Mouse (Mus musculus): ENCODE data around the gene 4930426L09Rik. TPM values are rescaled to one million over a fixed set of nuclear protein-coding genes. Genes with fewer than 3 reads are reported as not detected.

4930426L09Rik gene
- polyA plus RNA-seq (2015; fragmentation: Nextera tagmentation; extraction: Ambion mirVana) = 0.27 and 0.47 TPM in 2 replicates

DNA sequence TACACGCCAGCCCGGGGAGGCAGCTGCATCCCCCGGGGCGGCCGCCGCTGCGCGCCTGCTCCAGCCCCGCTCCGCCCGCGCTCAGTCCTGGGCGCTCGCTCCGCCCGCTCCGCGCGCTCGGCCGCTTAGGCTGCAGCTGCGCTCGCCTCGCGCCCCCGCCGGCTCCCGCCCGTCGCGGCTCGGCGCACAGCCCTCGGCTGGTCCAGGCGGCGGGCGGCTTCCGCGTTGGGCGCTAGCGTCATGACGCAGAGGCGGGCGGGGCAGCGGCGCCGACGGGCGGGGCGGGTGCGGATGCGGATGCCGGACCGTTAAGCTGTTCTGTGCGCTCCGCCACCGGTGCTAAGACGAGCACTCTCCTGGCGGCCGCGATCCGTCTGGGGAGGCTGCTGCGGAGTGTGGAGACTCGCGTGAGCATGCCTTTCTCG, at the start of gene 4930426L09Rik, which contains the start of gene Pip4k2a:
TSS of gene 4930426L09Rik (plus strand) at position 290 of the 425 bp plus-strand sequence.
TSS of gene Pip4k2a (minus strand) at position 73 of the 425 bp plus-strand sequence.
- no peak for TF ChIP-seq CTCF (IDR thresholded peaks at IDR 0.05; ENCODE audit: low read depth)
- peak; percentile 95 for ATAC-seq
- peak within 1 kb of the TSS; percentile 76 for H3K27ac ChIP-seq (ENCODE audit: low read depth, low read length)
- H3K9me3 ChIP-seq (ENCODE audit: control insufficient read depth) = no peaks in the 10 kb centered on the region
- H3K9ac ChIP-seq (ENCODE audit: low read depth, low read length) = peak within 1 kb of the TSS; percentile 59
- WGBS = under 1% methylated on average over 59 of the region's 66 CpGs
- peak within 1 kb of the TSS; percentile 63 for H3K4me3 ChIP-seq (ENCODE audit: low read depth, low read length)
- H3K4me2 ChIP-seq (replicated peaks; ENCODE audit: low read depth) = peak within 1 kb of the TSS; percentile 86
- H3K36me3 ChIP-seq (ENCODE audit: control insufficient read depth, insufficient read depth) = no peaks in the 10 kb centered on the region
- H3K4me1 ChIP-seq (replicated peaks; ENCODE audit: control insufficient read depth, insufficient read depth, low read length) = no peaks in the 10 kb centered on the region
- no peaks in the 10 kb centered on the region; the same call in 1 of the 2 replicates for H3K27me3 ChIP-seq (replicated peaks; ENCODE audit: control insufficient read depth, insufficient read depth, low read length)

DNA sequence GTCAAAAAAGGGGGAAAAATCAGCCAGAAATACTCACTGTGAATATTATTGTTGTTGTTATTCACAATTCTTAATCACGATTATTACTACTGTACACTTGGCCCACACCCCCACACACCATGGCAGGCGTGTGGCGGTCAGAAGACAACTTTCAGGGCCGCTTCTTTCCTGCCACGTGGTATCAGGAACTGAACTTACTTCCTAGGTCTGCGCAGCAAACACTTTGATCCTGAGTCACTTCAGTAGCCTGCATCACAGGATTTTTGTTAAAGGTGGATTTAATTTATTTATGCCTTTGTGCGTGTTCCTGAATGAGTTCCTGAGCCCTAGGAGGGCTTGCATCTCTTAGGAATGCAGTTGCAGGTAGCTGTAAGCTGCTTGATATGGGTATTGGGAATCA, 49.4 kb upstream of the 4930426L09Rik start:
- 77% methylated on average over 7 of the region's 7 CpGs for WGBS
- no peaks in the 10 kb centered on the region for H3K36me3 ChIP-seq (ENCODE audit: control insufficient read depth, insufficient read depth)
- ATAC-seq = no peak
- no peak overlapping the region for H3K27ac ChIP-seq (ENCODE audit: low read depth, low read length)
- no peaks in the 10 kb centered on the region for H3K9me3 ChIP-seq (ENCODE audit: control insufficient read depth)
- no peak overlapping the region for H3K9ac ChIP-seq (ENCODE audit: low read depth, low read length)
- H3K4me3 ChIP-seq (ENCODE audit: low read depth, low read length) = no peak overlapping the region
- H3K4me1 ChIP-seq (replicated peaks; ENCODE audit: control insufficient read depth, insufficient read depth, low read length) = no peaks in the 10 kb centered on the region
- H3K27me3 ChIP-seq (replicated peaks; ENCODE audit: control insufficient read depth, insufficient read depth, low read length) = no peaks in the 10 kb centered on the region
- TF ChIP-seq CTCF (IDR thresholded peaks at IDR 0.05; ENCODE audit: low read depth) = no peak
- H3K4me2 ChIP-seq (replicated peaks; ENCODE audit: low read depth) = no peak overlapping the region

DNA sequence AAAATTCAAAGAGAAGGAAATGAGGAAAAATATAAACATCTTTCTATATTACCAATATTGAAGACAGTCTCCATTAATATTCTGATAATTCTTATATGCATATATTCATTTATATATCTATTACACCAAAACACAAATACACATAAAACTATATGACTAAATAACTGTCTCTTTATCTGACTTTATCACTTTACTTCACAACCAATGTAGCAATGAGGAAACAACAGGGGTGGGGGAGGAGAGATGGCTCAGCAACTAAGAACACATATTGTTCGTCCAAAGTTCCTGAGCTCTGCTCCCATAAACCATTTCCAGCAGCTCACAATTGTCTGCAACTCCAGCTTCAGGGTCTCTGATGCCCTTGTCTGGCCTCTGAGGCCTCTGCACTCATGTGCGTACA, 47.4 kb upstream of the 4930426L09Rik start:
- 56% methylated on average over 2 of the region's 2 CpGs for WGBS
- no peak for TF ChIP-seq CTCF (IDR thresholded peaks at IDR 0.05; ENCODE audit: low read depth)
- no peak overlapping the region for H3K4me2 ChIP-seq (replicated peaks; ENCODE audit: low read depth)
- no peak overlapping the region for H3K27ac ChIP-seq (ENCODE audit: low read depth, low read length)
- ATAC-seq = no peak
- H3K4me1 ChIP-seq (replicated peaks; ENCODE audit: control insufficient read depth, insufficient read depth, low read length) = no peaks in the 10 kb centered on the region
- no peaks in the 10 kb centered on the region for H3K36me3 ChIP-seq (ENCODE audit: control insufficient read depth, insufficient read depth)
- no peak overlapping the region for H3K4me3 ChIP-seq (ENCODE audit: low read depth, low read length)
- no peaks in the 10 kb centered on the region for H3K9me3 ChIP-seq (ENCODE audit: control insufficient read depth)
- H3K9ac ChIP-seq (ENCODE audit: low read depth, low read length) = no peak overlapping the region
- H3K27me3 ChIP-seq (replicated peaks; ENCODE audit: control insufficient read depth, insufficient read depth, low read length) = no peaks in the 10 kb centered on the region

DNA sequence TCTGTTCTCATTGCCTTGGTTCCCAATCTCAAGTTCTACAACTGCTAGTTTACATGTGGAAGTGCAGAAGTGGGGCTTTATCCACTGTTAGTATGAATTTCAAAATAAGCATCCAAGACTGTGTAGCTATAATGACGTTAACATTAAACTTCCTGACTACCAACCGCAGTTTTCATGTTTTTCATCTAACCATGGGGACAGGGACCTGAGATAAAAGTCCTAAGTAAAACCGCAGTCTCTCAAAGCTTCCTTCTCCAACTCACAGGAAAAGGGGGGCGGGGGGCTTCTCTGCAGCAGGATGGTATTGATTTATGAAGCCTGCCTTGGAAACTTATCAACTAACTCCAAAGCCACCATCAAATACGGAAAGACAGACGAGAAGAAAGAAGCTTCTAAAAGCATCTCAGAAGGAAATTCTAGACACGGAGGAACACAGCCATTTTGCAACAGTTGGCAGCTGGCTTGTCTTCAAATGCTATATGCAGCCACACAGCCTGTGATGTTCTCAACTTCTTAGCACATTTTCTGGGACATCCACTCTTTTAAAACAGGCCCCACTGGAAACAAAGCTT, 46.0 kb upstream of the 4930426L09Rik start:
- no peak overlapping the region for H3K4me3 ChIP-seq (ENCODE audit: low read depth, low read length)
- WGBS = 21% methylated on average over 7 of the region's 7 CpGs
- no peaks in the 10 kb centered on the region for H3K27me3 ChIP-seq (replicated peaks; ENCODE audit: control insufficient read depth, insufficient read depth, low read length)
- 0 out of 2 replicates have a peak overlapping the region, but pooled peaks have one; percentile 3 for H3K9ac ChIP-seq (ENCODE audit: low read depth, low read length)
- no peaks in the 10 kb centered on the region for H3K9me3 ChIP-seq (ENCODE audit: control insufficient read depth)
- no peaks in the 10 kb centered on the region for H3K4me1 ChIP-seq (replicated peaks; ENCODE audit: control insufficient read depth, insufficient read depth, low read length)
- no peak for ATAC-seq
- H3K27ac ChIP-seq (ENCODE audit: low read depth, low read length) = no peak overlapping the region
- no peak for TF ChIP-seq CTCF (IDR thresholded peaks at IDR 0.05; ENCODE audit: low read depth)
- no peaks in the 10 kb centered on the region for H3K36me3 ChIP-seq (ENCODE audit: control insufficient read depth, insufficient read depth)
- no peak overlapping the region for H3K4me2 ChIP-seq (replicated peaks; ENCODE audit: low read depth)

DNA sequence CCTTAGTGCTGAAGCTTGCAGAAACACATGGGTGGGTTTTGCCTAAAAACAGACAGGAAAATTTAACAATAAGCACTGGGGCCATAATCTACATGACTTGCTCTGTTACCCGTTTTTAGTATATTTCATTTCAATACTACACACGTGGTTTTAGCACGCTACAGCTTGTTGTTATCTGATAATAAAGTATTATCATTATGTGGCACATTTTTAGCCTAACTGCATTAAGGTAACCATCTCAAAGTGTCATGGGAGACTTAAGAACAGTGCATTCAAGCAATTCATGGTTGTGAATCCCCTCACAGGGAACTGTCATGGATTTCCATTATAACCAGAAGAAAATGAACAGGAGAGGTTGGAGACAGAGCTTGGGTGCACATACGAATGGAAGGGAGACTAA, 43.7 kb upstream of the 4930426L09Rik start:
- Histone ChIP-seq H3K4me2 (replicated peaks; ENCODE audit: low read depth) (no peak overlapping the region), H3K36me3 (ENCODE audit: control insufficient read depth, insufficient read depth) (no peaks in the 10 kb centered on the region), H3K4me1 (replicated peaks; ENCODE audit: control insufficient read depth, insufficient read depth, low read length) (no peaks in the 10 kb centered on the region), H3K9ac (ENCODE audit: low read depth, low read length) (no peak overlapping the region), H3K9me3 (ENCODE audit: control insufficient read depth) (no peaks in the 10 kb centered on the region), H3K27me3 (replicated peaks; ENCODE audit: control insufficient read depth, insufficient read depth, low read length) (no peaks in the 10 kb centered on the region), H3K27ac (ENCODE audit: low read depth, low read length) (no peak overlapping the region), H3K4me3 (ENCODE audit: low read depth, low read length) (no peak overlapping the region)
- TF ChIP-seq CTCF (IDR thresholded peaks at IDR 0.05; ENCODE audit: low read depth) = no peak
- ATAC-seq = no peak
- 74% methylated on average over 4 of the region's 4 CpGs for WGBS

DNA sequence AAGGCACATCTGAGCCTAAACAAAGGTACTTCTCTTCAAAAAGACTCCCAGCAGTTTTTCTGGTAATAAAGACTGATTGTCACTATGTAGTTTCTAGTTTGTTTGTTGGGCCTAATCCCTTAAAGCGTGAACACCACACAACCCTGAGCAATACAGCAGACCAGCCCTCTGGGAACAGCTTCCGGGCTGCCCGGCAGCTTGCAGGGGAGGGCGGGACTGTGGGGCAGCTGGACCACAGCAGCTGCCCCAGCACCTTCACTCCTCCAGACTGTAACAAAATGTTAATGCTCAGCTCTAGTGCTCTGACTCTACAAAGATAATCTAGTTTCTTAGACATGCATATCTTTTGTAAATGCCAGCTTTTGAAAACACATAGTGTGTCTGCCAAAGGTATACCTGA, 43.1 kb upstream of the 4930426L09Rik start:
- Histone ChIP-seq H3K36me3 (ENCODE audit: control insufficient read depth, insufficient read depth) (no peaks in the 10 kb centered on the region), H3K4me2 (replicated peaks; ENCODE audit: low read depth) (no peak overlapping the region), H3K9ac (ENCODE audit: low read depth, low read length) (no peak overlapping the region), H3K27ac (ENCODE audit: low read depth, low read length) (no peak overlapping the region), H3K9me3 (ENCODE audit: control insufficient read depth) (no peaks in the 10 kb centered on the region), H3K4me3 (ENCODE audit: low read depth, low read length) (no peak overlapping the region), H3K4me1 (replicated peaks; ENCODE audit: control insufficient read depth, insufficient read depth, low read length) (no peaks in the 10 kb centered on the region), H3K27me3 (replicated peaks; ENCODE audit: control insufficient read depth, insufficient read depth, low read length) (no peaks in the 10 kb centered on the region)
- ATAC-seq = no peak
- 60% methylated on average over 4 of the region's 4 CpGs for WGBS
- TF ChIP-seq CTCF (IDR thresholded peaks at IDR 0.05; ENCODE audit: low read depth) = no peak

Data from intestine, postnatal 0 days (tissue).